Mouse (Mus musculus): Measurements from ENCODE around the gene Itih5. TPM values are rescaled to one million over a fixed set of nuclear protein-coding genes. Genes with fewer than 3 reads are reported as not detected.

The Itih5 gene
- polyA plus RNA-seq, 1 experiment from 2014 or later, result 35.4 TPM

DNA sequence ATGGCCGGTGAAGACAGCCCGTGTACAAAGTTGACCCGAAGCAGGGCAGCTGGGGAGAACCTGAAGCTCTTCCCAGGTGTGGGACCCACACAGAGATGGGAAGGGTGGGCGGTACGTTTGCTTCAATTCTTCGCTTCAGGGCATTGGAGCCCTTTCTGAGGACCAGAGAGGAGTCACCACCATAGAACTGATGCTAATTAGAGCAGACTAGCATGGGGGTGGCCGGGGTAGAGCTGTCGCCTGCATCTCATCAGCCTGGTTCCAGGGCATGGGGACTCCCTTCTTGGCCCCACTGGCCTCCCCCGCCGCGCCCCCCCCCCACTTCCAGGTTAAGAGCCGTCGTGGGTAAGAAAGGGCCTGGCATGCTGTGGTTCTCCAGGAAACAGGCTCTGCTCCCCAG is 132.6 kb downstream of the Itih5 start:
- ATAC-seq (ENCODE audit: low FRiP score, low TSS enrichment), result no peak
- TF ChIP-seq EP300 (optimal IDR thresholded peaks at IDR 0.05) (no peak), CTCF (IDR thresholded peaks at IDR 0.05; ENCODE audit: low read depth) (no peak)
- no peaks in the 10 kb centered on the region for H3K36me3 ChIP-seq (ENCODE audit: control insufficient read depth, insufficient read depth, low read length)
- no peak overlapping the region for H3K4me3 ChIP-seq (ENCODE audit: low read depth, low read length)
- no peak overlapping the region for H3K9ac ChIP-seq (ENCODE audit: low read length)
- no peaks in the 10 kb centered on the region for H3K9me3 ChIP-seq (ENCODE audit: control insufficient read depth, low read length)
- H3K4me1 ChIP-seq (replicated peaks; ENCODE audit: control insufficient read depth, insufficient read depth), result no peaks in the 10 kb centered on the region
- 50% methylated on average over 13 of the region's 13 CpGs for WGBS
- H3K27ac ChIP-seq (replicated peaks), result no peak overlapping the region
- no peak for DNase-seq (ENCODE audit: low spot score)
- no peak overlapping the region for H3K4me2 ChIP-seq (replicated peaks; ENCODE audit: low read depth)
- H3K27me3 ChIP-seq (ENCODE audit: control insufficient read depth, insufficient read depth, low read length), result no peaks in the 10 kb centered on the region

DNA sequence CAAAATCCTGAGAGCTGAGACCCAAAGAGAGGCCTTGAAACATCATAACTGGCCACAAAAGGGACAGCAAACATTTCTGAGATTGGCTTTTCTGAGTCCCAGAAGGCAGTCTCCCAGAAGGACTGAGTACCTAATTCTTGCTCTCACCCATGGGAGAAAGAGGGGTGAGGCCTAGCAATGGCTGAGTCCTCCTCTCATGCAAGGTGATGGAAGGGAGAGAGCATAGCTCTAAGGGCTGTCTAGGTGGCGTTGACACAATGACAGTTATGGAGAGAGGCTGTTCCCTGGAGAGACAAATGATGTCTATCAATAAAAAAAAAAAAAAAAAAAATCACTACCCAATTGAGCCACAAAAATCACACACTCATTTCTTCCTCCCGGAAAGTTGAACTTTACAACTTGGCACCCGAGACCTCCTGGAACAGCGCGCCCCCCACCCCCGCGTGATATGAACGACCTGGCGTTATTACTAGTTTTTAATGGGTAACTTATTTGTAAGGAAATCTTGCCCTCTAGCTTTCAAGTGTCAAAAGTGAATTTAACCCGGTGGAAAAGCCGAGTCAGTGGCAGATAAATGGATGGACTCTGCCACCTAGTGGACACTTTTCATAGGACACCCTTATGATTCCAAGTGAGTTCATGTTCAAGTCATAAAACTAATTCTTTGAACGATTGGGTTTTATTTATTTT is 134.9 kb downstream of the Itih5 start:
- ATAC-seq (ENCODE audit: low FRiP score, low TSS enrichment), result peak; percentile 29; the same call in 1 of the 2 replicates

DNA sequence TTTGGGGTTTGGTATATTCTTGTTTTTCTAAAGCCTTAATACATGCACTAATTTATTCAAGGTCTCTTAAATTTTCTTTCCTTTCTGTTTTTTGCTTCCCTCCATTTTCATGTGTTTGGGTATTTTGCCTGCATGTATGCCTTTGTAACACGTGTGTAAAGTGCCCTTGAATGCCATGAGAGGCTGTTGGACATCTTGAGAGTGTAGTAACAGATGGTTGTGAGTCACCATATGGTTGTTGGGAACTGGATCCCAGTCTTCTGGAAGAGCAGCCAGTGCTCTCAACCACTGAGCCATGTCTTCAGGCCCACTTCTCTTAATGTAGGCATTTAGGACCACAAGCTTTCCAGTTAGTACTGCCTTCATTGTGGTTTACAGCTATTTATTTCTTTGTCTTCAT is 135.5 kb downstream of the Itih5 start:
- no peak overlapping the region for H3K27ac ChIP-seq (replicated peaks)
- no peaks in the 10 kb centered on the region for H3K36me3 ChIP-seq (ENCODE audit: control insufficient read depth, insufficient read depth, low read length)
- ATAC-seq (ENCODE audit: low FRiP score, low TSS enrichment) (no peak), DNase-seq (ENCODE audit: low spot score) (no peak)
- no peak for TF ChIP-seq CTCF (IDR thresholded peaks at IDR 0.05; ENCODE audit: low read depth)
- TF ChIP-seq EP300 (optimal IDR thresholded peaks at IDR 0.05), result no peak
- no peaks in the 10 kb centered on the region for H3K4me1 ChIP-seq (replicated peaks; ENCODE audit: control insufficient read depth, insufficient read depth)
- no peak overlapping the region for H3K9ac ChIP-seq (ENCODE audit: low read length)
- H3K9me3 ChIP-seq (ENCODE audit: control insufficient read depth, low read length), result no peaks in the 10 kb centered on the region
- no peaks in the 10 kb centered on the region for H3K27me3 ChIP-seq (ENCODE audit: control insufficient read depth, insufficient read depth, low read length)
- H3K4me3 ChIP-seq (ENCODE audit: low read depth, low read length), result no peak overlapping the region
- no peak overlapping the region for H3K4me2 ChIP-seq (replicated peaks; ENCODE audit: low read depth)
- 0% methylated on average over 1 of the region's 1 CpGs for WGBS

More for the DNA sequence above, 134.9 kb downstream of the Itih5 start:
- Histone ChIP-seq H3K27ac (replicated peaks) (no peak overlapping the region), H3K36me3 (ENCODE audit: control insufficient read depth, insufficient read depth, low read length) (no peaks in the 10 kb centered on the region), H3K27me3 (ENCODE audit: control insufficient read depth, insufficient read depth, low read length) (no peaks in the 10 kb centered on the region), H3K4me2 (replicated peaks; ENCODE audit: low read depth) (no peak overlapping the region), H3K4me3 (ENCODE audit: low read depth, low read length) (no peak overlapping the region), H3K4me1 (replicated peaks; ENCODE audit: control insufficient read depth, insufficient read depth) (no peaks in the 10 kb centered on the region), H3K9me3 (ENCODE audit: control insufficient read depth, low read length) (no peaks in the 10 kb centered on the region), H3K9ac (ENCODE audit: low read length) (no peak overlapping the region)
- peak; percentile 71 for DNase-seq (ENCODE audit: low spot score)
- WGBS, result 6% methylated on average over 12 of the region's 12 CpGs
- TF ChIP-seq EP300 (optimal IDR thresholded peaks at IDR 0.05) (no peak), CTCF (IDR thresholded peaks at IDR 0.05; ENCODE audit: low read depth) (peak; percentile 98)

DNA sequence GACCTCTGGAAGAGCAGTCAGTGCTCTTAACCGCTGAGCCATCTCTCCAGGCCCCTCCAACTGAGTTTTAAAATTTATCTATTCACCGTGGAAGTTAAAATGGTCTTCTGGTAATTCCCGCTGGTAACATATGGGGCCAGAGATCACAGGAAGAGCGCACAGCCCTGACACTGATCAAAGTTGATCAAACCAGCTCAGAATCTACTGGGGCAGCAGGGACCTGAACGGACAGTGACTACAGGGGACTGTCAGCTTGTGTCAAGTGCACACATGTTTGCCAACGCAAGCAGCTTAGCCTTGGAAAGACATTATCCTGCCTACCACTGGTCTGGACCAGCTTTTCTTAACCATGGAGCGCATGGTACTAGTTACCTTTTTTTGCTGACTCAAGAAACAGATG is 136.7 kb downstream of the Itih5 start:
- H3K27ac ChIP-seq (replicated peaks), result no peak overlapping the region
- DNase-seq (ENCODE audit: low spot score), result no peak
- no peak for ATAC-seq (ENCODE audit: low FRiP score, low TSS enrichment)
- no peaks in the 10 kb centered on the region for H3K9me3 ChIP-seq (ENCODE audit: control insufficient read depth, low read length)
- no peak overlapping the region for H3K4me3 ChIP-seq (ENCODE audit: low read depth, low read length)
- 78% methylated on average over 7 of the region's 7 CpGs for WGBS
- H3K36me3 ChIP-seq (ENCODE audit: control insufficient read depth, insufficient read depth, low read length), result no peaks in the 10 kb centered on the region
- H3K4me2 ChIP-seq (replicated peaks; ENCODE audit: low read depth), result no peak overlapping the region
- H3K4me1 ChIP-seq (replicated peaks; ENCODE audit: control insufficient read depth, insufficient read depth), result no peaks in the 10 kb centered on the region
- no peaks in the 10 kb centered on the region for H3K27me3 ChIP-seq (ENCODE audit: control insufficient read depth, insufficient read depth, low read length)
- H3K9ac ChIP-seq (ENCODE audit: low read length), result no peak overlapping the region
- TF ChIP-seq EP300 (optimal IDR thresholded peaks at IDR 0.05) (no peak), CTCF (IDR thresholded peaks at IDR 0.05; ENCODE audit: low read depth) (no peak)

DNA sequence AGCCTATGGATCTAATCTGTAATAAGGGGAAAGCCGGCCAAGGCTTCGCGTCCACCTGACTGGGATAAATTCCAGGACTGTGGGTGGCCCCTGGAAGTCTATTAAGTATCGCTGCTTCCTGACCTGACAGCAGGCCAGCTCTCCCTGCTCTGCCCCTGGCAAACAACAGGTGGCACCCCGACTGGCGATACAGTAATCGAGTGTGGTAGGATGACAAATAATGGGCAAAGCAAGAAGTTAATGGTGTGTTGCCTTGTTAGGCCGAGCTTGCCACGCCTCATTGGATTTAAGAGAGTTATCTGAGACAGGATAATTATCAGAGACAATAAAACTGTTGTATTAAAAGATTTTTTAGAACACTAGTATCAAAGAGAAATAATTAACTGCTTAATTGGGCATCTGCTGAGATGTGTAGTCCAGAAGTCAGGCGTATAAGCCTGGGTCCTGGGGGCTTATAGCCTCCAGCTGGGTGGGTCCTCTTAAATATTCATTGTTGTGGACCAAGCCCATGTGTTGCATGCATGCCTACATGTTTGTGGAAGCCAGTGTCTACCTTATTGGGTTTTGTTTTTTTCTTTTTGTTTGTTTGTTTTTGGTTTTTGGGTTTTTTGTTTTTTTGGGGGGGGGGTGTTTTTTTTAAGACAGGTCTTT is 140.3 kb downstream of the Itih5 start:
- DNase-seq (ENCODE audit: low spot score) (peak; percentile 22), ATAC-seq (ENCODE audit: low FRiP score, low TSS enrichment) (no peak)
- Histone ChIP-seq H3K4me2 (replicated peaks; ENCODE audit: low read depth) (no peak overlapping the region), H3K9me3 (ENCODE audit: control insufficient read depth, low read length) (no peaks in the 10 kb centered on the region), H3K27ac (replicated peaks) (no peak overlapping the region), H3K36me3 (ENCODE audit: control insufficient read depth, insufficient read depth, low read length) (no peaks in the 10 kb centered on the region), H3K9ac (ENCODE audit: low read length) (no peak overlapping the region), H3K4me1 (replicated peaks; ENCODE audit: control insufficient read depth, insufficient read depth) (no peaks in the 10 kb centered on the region), H3K27me3 (ENCODE audit: control insufficient read depth, insufficient read depth, low read length) (no peaks in the 10 kb centered on the region), H3K4me3 (ENCODE audit: low read depth, low read length) (no peak overlapping the region)
- TF ChIP-seq CTCF (IDR thresholded peaks at IDR 0.05; ENCODE audit: low read depth) (peak; percentile 46), EP300 (optimal IDR thresholded peaks at IDR 0.05) (no peak)
- 47% methylated on average over 10 of the region's 10 CpGs for WGBS

DNA sequence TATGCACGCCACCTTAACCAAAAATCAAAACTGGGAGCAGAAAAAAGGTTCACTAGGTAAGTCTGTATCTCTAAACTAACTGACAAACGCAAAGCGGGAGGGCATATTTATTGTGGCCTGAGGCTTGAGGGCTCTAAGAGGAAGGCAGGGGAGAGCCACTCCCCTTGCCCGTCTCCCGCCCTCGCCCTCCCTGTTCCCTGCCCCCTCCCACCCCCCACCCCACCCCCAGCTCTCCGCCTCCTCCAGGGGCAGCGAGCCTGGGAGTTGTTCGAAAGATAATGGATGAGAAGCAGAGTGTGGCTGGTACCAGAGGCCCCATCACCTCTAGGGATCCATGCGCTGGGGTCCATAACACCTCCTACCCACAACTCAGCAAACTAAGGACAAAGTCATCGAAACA is 142.5 kb downstream of the Itih5 start:
- Histone ChIP-seq H3K36me3 (ENCODE audit: control insufficient read depth, insufficient read depth, low read length) (no peaks in the 10 kb centered on the region), H3K4me3 (ENCODE audit: low read depth, low read length) (no peak overlapping the region), H3K9me3 (ENCODE audit: control insufficient read depth, low read length) (no peaks in the 10 kb centered on the region), H3K4me1 (replicated peaks; ENCODE audit: control insufficient read depth, insufficient read depth) (no peaks in the 10 kb centered on the region), H3K27ac (replicated peaks) (no peak overlapping the region), H3K4me2 (replicated peaks; ENCODE audit: low read depth) (no peak overlapping the region), H3K27me3 (ENCODE audit: control insufficient read depth, insufficient read depth, low read length) (no peaks in the 10 kb centered on the region), H3K9ac (ENCODE audit: low read length) (no peak overlapping the region)
- no peak for ATAC-seq (ENCODE audit: low FRiP score, low TSS enrichment)
- no peak for DNase-seq (ENCODE audit: low spot score)
- WGBS, result 8% methylated on average over 11 of the region's 11 CpGs
- TF ChIP-seq CTCF (IDR thresholded peaks at IDR 0.05; ENCODE audit: low read depth) (no peak), EP300 (optimal IDR thresholded peaks at IDR 0.05) (no peak)

Data from stomach, postnatal 0 days (tissue).